Mouse (Mus musculus): ENCODE results near the gene 2310033P09Rik.

- TF ChIP-seq TAL1 (IDR thresholded peaks at IDR 0.05; ENCODE audit: low read length): peak; percentile 29; the same call in 2 of the 3 replicates
- peak; percentile 37; the same call in 1 of the 2 replicates for TF ChIP-seq GATA1 (IDR thresholded peaks at IDR 0.05; ENCODE audit: low read length)
These were observed 51.5 kb downstream of the 2310033P09Rik start for GRCm38 (mm10) chr11:59259647-59260046.

Measured in erythroblast, embryonic 14.5 days (primary cell).